Mouse (Mus musculus) right cerebral cortex, postnatal 10 days (tissue): Measurements from ENCODE around the gene Dhtkd1.
A peak's percentile ranks its signal among the peaks of the same experiment; 100 is the strongest.

ENCODE experiments used
- DNase-seq, 2 experiments: peaks; one replicate each; pipeline ENCODE4 v3.0.0; 2021; ENCODE audit warnings: low spot score in 2 of 2

Dhtkd1 gene

DNA sequence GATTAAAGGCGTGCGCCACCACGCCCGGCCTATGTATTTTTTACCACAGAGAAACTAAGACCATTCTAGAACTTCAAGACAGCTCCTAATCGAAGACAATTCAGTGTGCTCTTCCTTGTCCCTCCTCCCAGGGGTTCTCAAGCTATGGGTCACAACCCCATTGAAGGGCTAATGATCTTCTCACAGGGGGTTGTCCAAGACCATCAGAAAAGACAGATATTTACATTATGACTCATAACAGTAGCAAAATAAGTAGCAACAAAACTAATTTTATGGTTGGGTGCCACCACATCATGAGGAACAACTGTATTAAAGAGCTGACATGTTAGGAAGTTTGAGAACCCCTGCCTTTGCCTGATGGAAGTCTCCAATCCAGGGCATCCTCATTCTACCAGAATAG, 10.7 kb downstream of the Dhtkd1 start:
- no peak for DNase-seq

DNA sequence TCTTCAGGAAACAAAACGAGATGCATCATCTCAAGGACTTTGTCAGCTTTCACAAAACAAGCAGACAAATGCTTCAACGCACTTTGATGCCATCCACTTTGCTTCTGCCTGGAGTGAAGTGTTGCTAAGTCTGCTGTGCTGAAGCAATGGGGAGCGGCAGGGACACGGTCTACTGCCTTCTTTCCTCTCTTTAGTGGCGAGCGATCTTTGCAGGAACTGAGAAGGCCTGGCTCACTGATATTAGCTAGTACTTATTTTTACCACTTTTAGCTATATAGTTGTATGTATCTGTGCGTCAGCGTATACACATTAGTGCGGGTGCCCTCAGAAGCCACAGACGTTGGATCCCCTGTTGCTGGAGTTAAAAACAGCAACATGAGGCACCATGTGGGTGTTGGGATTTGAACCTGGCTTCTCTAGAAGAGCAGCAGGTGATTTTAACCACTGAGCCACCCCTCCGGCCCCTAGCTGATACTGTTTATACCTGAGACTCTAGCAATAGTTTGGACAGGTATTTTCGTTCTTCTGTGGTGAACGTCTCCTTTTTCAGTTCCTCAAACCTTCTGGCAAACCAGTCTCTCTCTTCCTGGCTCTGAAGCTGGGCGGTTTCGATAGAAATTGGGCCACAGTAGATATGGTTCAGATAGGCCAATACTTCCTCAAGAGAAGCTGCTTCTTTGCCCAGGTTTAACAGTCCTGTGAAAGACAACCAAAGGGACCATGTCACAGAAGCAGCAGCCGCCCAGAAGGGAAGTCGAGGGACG, 12.1 kb downstream of the Dhtkd1 start:
- no peak for DNase-seq

DNA sequence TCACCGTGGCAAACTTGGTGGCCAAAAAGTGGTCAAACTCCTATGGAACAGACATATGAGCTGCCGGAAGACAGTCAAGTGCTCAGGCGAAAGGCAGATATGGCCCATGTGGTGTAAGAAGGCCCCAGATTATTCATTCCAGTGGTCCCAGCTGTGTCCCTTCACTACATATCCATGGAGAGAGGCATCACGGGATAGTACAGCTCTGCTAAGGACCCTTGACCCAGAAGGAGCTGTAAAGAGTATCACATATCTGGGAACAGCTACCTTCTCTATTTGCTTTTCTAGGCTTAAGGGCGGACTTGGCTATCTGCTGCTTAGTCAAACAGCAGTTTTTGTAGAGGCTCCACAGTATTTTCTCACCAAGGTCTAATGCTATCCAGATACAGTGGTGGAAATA, 12.8 kb downstream of the Dhtkd1 start:
- DNase-seq: no peak

DNA sequence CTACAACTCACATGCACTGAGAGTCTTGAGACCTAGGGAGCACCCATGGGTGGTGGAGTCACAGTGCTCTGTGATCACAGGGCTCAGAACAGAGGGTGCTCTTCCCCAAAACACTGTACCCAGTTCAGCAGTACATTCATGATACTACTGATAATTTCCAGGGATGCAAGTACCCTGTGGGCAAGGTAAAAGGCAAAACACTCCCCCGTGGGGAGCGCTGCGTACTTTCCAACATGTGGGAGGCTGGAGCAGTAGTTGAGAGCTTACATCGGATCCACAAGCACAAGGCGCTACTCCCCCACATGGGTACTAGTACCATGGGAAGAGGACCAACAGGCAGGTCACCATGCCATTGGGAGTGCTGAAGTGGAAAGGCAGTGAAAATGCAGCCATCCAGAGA, 15.1 kb downstream of the Dhtkd1 start:
- no peak for DNase-seq

DNA sequence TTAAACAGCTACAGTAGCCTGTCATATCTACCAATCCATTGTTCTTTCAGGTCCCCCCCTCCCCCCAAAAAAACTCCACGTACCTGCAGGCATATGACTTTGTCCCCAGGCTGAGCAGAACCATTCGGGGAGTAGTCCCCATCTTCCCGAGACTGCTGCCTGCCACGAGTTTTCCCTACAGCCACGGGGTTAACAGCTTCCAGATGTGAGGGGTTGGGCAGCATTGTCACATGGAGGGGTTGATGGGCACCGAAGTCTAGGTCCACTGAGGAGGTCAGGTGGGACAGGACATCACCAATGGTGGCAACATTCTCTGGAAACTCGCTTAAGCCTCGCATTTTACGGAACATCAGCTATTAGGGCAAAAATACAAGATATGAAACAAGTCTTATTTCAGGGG, 18.8 kb downstream of the Dhtkd1 start:
- no peak for DNase-seq

DNA sequence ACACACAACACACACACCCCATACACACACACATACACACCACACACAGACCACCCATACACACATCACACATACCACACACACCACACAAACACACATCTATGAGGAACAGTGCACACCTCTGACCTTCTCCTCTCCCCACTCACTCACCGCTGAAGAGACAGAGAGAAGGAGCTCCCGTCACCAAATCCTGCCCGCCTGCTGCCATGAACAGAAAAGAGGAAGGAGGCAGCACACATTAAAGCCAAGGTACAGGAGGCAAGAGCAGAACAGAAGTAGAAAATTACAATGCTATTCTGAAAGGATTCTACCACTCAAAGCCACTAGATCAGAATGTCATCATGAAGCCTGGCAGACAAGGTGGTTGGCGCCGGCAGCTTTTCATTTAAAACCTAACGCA, 19.8 kb downstream of the Dhtkd1 start:
- no peak for DNase-seq

DNA sequence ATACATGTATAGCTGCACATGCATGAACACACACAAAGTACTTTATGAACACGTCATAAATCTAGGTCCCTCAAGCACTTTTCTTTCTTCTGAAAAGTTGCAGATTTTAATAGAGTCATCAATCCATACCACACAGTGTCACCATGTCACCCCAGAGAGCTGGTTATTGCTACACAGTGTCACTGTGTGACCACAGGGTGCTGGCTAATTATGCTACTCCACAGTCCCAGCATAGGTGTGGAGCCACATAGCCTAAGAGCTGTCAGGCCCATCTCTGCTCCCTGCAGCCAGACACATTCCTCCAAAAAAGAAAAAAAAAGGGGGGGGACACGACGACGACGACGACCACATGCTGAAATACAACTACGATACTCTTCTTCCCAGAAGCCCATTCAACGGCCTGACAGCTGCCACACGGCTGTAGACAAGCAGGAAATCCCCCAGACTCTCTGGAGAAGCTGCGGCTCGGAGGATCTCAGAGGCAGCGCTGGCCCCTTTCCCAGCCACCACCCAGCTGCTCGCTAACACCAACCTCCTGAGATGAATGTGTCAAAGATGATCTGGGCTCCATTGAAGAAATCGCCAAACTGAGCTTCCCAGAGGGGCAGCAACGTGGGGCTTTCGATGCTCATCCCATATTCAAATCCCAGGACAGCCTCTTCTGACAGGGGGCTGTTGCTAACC, 31.2 kb downstream of the Dhtkd1 start:
- DNase-seq: peak; percentile 40 to 41

DNA sequence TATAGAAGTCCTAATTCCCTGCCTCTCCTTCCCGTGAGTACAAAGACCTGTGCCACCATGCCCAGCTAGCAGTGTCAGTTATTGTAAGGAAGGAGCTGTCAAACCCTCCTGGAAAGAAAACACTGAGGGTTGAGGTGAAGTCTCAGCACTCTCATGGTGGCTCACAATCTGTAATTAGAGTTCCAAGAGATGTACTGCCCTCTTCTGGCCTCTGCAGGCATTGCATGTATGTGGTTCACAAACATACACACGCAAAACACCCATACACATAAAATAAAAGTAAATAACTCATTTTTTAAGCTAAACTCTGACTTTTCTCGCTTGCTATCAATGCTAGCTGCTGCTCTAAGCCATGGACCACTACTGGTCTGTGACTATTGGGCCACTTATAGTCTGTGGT, 36.0 kb downstream of the Dhtkd1 start:
- peak in 1 of 2 experiments; percentile 40 for DNase-seq

DNA sequence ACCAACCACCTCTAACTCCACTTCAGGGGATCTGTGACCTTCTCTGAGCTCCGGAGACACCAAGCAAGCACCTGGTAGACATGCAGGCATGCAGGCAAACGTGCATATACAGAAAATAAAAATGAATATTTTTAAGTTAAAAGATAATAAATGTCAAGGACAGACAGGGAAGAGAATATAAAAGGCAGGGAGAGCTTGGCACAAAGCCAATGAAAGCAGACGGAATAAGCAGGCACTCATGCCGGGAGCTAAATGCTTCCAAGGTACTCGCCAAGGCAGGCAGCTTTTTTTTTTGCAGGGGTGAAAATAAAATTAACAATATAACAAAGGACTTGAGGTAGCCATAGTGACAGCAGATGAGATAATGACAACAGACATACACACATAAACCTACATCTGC, 36.5 kb downstream of the Dhtkd1 start:
- peak; percentile 64 to 69 for DNase-seq

DNA sequence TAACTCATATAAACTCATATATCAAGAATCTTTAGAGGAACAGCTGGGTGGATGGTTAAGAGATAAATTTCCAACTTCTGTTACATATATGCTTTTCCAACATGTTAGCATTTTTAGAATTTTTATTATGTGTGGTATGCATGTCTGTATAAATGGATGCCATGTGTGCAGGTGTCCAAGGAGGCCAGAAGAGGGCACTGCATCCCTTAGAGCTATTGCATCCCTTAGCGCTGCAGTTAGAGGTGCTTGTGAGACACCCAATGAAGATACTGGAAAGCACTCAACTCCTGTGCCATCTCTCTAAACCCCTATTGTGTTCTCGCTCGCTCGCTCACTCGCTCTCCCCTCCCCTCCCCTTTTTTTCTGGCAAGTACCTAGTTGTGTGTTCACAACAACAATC, 42.4 kb downstream of the Dhtkd1 start:
- peak; percentile 40 to 41 for DNase-seq

DNA sequence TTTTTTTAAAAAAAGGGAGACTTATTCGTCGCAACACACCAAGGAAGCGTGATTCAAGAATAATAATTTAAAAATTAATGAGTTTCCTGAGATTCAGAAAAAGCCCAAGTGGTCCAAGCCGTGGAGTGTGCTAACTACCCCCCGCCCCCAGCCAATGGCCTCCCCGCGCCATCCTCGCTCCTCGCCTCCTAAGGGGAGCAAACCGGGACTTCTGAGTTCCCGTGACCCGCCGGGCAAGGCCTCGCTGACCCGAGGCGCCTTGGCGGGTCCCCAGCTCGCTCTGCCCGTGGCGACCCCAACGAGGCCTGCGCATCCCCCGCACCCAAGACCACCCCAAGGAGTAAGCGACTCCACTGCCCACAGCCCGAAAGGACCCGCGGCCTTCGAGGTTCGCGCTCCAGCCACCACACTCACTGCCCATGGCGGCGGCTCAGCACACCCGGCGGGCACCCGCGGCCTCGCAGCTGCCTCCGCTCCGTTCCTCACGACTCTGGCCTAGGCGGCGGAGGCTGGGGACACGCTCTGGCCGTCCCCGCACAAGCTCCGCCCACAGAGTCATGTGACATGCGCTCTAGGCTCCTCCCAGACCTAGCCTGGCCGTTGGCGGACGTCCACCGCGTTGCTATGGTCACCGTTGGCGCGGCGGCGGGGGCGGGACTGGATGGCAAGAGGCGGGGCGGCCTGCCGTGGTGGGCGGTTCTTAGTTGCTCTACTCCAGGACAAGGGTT, 47.6 kb downstream of the Dhtkd1 start, which contains the start of gene Sec61a2:
Sec61a2 (minus strand) TSS at position 590 of the 728 bp plus-strand sequence.
- peak; percentile 99 for DNase-seq

DNA sequence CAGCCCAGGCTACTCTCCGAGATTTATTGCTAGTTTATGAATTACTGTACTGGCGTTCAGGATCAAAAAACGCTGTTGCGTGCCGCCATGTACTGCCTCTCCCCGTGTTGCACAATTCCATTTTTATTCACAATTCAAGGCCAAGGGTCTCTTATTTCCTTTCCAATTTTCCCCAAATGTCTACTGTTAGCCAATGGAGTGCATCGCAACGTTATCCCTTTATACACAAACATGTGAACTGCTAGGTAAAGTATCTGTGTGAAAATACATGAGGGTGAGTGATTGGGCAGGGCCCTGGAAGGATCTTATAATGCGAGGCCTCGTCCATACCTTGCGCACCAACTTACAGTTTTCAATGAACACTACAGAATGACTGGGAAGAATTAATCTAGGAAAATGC, 48.3 kb downstream of the Dhtkd1 start:
- no peak for DNase-seq

DNA sequence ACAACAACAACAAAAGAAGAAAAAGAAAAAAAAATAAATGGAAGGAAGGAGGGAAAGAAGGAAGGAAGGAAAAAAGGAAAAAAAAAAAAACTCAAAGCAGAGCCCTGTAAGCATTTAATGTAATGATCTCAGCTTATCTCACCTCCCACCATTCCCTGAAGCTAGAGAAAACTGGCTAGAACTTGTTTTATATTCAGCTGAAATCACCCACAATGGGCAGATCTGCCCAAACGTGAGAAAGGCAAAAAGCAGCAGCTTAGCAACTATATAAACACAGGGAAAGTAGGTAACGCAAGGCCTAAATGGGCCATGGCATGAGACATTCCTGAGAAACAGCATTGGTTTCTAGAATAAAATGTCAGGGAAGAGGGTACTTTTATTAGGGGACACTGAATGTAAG, 53.2 kb downstream of the Dhtkd1 start:
- no peak for DNase-seq

DNA sequence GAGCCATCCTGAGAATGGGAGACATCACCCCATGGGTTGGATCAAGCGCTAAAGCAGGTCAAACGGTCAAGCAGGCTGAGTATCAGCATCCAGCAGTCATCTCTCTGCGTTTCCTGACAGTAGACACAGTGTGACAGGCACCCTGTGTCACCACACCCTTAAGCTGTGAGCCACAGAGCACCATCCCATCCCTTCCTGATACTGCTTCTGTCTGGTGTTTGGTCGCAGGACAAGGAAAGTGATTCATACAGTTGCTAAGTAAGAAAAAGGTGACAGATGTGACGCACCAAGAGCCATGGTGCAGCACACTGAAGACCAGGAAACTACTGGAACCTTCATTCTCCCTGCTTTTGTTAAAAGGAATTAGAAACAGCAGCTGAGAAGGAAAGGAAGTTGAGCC, 53.7 kb downstream of the Dhtkd1 start:
- DNase-seq: no peak

DNA sequence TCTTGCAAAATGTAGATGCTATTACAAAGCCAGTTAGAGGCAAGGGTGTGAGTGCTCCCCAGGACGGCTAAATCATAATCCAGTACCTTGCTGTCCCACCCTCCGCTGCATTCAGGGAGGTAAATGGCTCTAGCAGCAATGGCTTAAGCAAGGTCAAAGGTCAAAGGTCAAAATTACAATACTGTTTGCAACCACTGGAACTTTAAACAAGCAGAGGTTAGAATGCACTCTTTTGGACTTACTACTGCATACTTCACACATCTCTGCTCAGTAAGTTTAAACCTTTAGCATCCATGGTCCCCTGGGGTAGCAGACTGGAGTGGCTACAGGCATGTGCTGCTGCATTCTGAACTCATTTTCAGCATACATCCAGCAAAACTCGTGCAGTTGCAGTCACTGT, 65.1 kb downstream of the Dhtkd1 start:
- no peak for DNase-seq

DNA sequence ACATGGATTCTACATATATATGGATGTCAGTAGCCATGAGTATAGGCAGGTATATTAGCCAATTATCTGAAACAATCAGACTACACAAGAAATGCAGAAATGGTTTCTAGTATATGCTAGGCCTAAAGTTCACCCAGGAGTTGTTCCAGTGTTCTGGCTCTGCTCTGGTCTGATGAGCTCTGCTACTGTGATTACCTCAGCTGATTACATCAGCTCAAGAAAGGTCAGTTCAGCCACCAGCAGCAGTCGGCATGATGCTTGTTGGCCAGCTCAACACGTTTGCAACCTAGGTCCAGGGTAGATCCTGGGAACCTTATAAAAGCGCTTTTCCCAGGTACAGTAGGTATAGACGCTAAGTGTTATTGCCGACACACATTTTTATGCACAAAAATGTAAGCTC, 72.8 kb downstream of the Dhtkd1 start:
- DNase-seq: no peak

DNA sequence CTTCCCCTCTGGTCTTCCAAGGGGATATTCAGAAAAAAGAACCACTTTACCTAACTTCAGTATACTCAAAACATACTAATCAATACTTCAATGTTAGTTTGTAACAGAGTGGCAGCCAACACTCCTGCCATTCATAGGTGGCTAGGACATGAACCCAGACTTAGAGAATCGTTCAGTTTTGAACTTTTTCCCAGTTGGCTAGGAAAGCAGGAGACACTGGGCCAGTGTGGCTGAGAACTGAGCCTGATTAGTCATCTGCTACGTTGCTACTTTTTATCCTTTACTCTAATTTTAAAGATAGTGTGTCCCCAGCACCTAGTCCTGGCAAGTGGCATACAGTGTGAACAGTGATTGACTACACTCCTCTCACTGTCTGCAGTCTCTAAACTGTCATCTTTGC, 74.9 kb downstream of the Dhtkd1 start:
- no peak for DNase-seq

DNA sequence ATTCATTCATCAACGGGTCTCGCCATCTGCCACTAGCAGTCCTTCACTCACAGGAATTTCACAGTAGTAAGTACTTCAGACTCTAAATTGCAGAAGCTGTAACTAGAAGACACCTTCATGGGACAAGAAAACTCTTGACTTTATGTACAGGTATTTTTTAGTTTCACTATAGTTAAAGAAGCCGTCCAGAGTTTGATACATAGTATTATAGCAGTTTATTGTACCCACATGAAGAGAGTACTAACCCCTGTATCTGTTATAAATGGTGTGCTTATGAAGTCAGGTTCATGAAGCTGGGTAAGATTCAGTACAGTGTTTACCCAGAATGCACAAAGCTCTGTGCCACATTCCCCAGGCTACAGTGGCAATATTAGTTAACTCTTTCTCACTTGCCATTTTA, 79.8 kb downstream of the Dhtkd1 start, which contains the start of gene Gm13199:
Gm13199 (minus strand) TSS at position 101 of the 400 bp plus-strand sequence.
- no peak for DNase-seq

DNA sequence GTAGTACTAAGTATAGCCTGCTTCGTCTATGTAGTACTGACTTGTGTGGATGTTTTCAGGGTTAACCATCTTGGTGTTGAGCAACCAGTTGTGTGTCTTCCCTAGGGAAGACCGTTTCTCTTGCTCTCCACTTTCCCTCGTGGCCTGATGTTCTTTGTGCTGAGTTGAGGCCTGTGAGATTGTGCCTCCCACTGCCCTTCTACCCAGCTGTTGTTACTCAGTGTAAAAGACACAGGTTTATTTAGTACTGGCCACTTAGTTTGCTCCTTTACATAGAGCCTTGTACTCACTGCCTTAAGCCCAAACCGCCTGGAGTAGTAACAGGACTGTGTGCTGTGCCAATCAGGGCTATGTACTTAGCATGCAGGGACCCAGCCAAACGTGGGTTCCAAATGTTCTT, 90.7 kb downstream of the Dhtkd1 start:
- no peak for DNase-seq

DNA sequence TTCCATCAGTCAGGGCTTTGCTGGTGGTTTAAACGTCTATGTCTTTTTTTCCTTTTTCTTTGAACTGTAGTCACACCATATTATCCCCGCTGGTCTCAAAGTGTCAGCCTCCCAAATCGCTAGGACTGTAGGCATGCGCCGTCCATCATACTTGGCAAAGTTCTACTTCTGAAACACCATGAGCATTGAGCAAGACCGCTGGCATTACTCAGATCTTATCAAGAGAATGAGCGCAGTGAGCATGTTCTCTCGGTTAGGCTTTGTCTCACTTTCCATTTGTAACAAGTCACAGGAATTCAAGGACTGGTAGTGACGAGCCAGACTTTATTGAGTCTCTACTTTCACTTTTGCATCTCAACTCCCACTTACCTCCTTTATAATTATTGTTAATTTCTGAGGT, 91.5 kb downstream of the Dhtkd1 start:
- DNase-seq: no peak
